Mouse (Mus musculus) heart, adult 2 months (tissue): ENCODE measurements around the gene 6030445D17Rik. TPM values are rescaled to one million over a fixed set of nuclear protein-coding genes. Genes with fewer than 3 reads are reported as not detected.

ENCODE experiments used
- DNase-seq, 2 experiments: peaks; one replicate each; pipeline ENCODE4 v3.0.0; 2021
- H3K27ac ChIP-seq: fragments of 200-600 bp; 2 replicates; pipeline ENCODE4 v1.8.1; 2022
- H3K27me3 ChIP-seq: fragments of 200-500 bp; 2 replicates; pipeline ENCODE4 v1.6.1; 2012; ENCODE audit warnings: mild to moderate bottlenecking, low read length, inconsistent platforms, mixed read lengths; ENCODE audit not compliant: control insufficient read depth, insufficient read depth
- H3K36me3 ChIP-seq: fragments of 200-500 bp; 2 replicates; pipeline ENCODE4 v1.6.1; 2012; ENCODE audit warnings: low read length, inconsistent platforms; ENCODE audit not compliant: control insufficient read depth, insufficient read depth
- H3K4me1 ChIP-seq: fragments of 200-500 bp; 2 replicates; pipeline ENCODE4 v1.6.1; 2011; ENCODE audit warnings: low read length; ENCODE audit not compliant: control insufficient read depth, insufficient read depth
- H3K4me3 ChIP-seq: fragments of 200-600 bp; 2 replicates; pipeline ENCODE4 v1.8.1; 2022
- H3K79me2 ChIP-seq: fragments of 200-500 bp; replicated peaks from 2 replicates; pipeline ENCODE4 v1.6.1; 2012; ENCODE audit warnings: mild to moderate bottlenecking, inconsistent platforms, low read length, moderate library complexity, mixed read lengths; ENCODE audit not compliant: control insufficient read depth, insufficient read depth
- H3K9ac ChIP-seq: fragments of 200-500 bp; 2 replicates; pipeline ENCODE4 v1.6.1; 2012; ENCODE audit warnings: low read depth, mild to moderate bottlenecking, control low read depth, inconsistent platforms, low read length, mixed read lengths
- CTCF ChIP-seq: fragments of 200-600 bp; IDR thresholded peaks from 2 replicates; pipeline ENCODE4 v1.8.1; 2022; ENCODE audit warnings: antibody characterized with exemption, mild to moderate bottlenecking, moderate library complexity
- EP300 ChIP-seq: fragments of 200-500 bp; IDR thresholded peaks from 2 replicates; pipeline ENCODE4 v1.6.1; 2011; ENCODE audit warnings: low read depth, low read length, control low read depth; ENCODE audit not compliant: insufficient read depth
- POLR2A ChIP-seq: fragments of 200-500 bp; IDR thresholded peaks from 2 replicates; pipeline ENCODE4 v1.6.1; 2011; ENCODE audit warnings: mild to moderate bottlenecking, low read depth, low read length, control low read depth; ENCODE audit not compliant: insufficient read depth
- WGBS: fragments of 180-500 bp; shearing (Covaris S2); methylation state at CpG from one replicate; pipeline ENCODE4 v1.1.7; 2018; 5-methylcytosine and 5-hydroxymethylcytosine counted together
- intact Hi-C: fragments of 180-260 bp; cut with DNase I; formaldehyde crosslinking; loops from one replicate; pipeline ENCODE4 v1.15.1; 2025
- polyA plus RNA-seq: library from polyadenylated mRNA; depleted of rRNA; stranded (reverse); fragments of >200 nt; gene quantifications from 2 replicates; pipeline ENCODE4 v1.2.3, GENCODE M21; 2012
- total RNA-seq, 2 experiments: library from RNA; stranded (reverse); gene quantifications; 2 replicates each; pipeline ENCODE4 v1.2.3; 2021

The 6030445D17Rik gene
- total and polyA plus RNA-seq, 3 experiments = 0.27 to 0.45 (median 0.31) TPM

- intact Hi-C loops = loop anchor here (5.0 to 10.0 kb wide), 2 partner anchors 178 to 321 kb away; partner anchors contain the start of genes Id3 and Zfp46
These were observed 759 bp downstream of the 6030445D17Rik start for GRCm38 (mm10) chr4:136462839-136463178.

DNA sequence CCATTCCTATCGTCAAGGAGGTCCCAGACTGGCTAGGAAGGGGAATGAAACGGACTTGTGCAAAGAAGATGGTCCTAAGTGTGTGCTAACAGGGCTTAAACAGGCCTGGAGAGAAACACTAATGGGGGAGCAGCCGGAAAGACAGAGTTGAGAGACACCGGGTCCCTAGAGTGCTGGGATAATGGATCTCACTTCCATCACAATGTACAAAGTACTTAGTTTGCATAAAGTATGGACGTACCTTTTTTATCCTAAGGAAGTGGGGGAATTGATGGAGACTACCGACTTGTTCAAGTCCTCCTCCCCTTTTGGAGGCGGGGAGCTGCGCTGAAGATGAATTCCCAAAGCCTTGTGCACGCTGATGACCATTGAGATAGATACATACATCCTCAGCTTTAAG, 1.4 kb downstream of the 6030445D17Rik start:
- peak overlapping the region; percentile 97 for H3K27ac ChIP-seq
- no peak for DNase-seq
- WGBS = 42% methylated on average over 9 of the region's 9 CpGs
- no peaks in the 10 kb centered on the region for H3K79me2 ChIP-seq
- H3K4me1 ChIP-seq = peaks cover 20% of the 10 kb centered on the region
- peak overlapping the region; percentile 81 for H3K4me3 ChIP-seq
- H3K36me3 ChIP-seq = peaks cover 3% of the 10 kb centered on the region; the same call in 1 of the 2 replicates
- H3K27me3 ChIP-seq = no peaks in the 10 kb centered on the region
- intact Hi-C loops = loop anchor here (5.0 to 10.0 kb wide), 2 partner anchors 179 to 321 kb away; partner anchors contain the start of genes Id3 and Zfp46
- TF ChIP-seq POLR2A (no peak), CTCF (no peak), EP300 (no peak)
- peak overlapping the region; percentile 97 for H3K9ac ChIP-seq

More at GRCm38 (mm10) chr4:136462839-136463178, 759 bp downstream of the 6030445D17Rik start:
- Histone ChIP-seq H3K27me3 (no peaks in the 10 kb centered on the region), H3K4me3 (peak overlapping the region; percentile 81), H3K79me2 (no peaks in the 10 kb centered on the region), H3K9ac (peak overlapping the region; percentile 97), H3K4me1 (peaks cover 21% of the 10 kb centered on the region), H3K27ac (peak overlapping the region; percentile 97), H3K36me3 (peaks cover 3% of the 10 kb centered on the region; the same call in 1 of the 2 replicates)
- no peak for TF ChIP-seq EP300
- TF ChIP-seq CTCF = no peak
- TF ChIP-seq POLR2A = no peak
- no peak for DNase-seq
- WGBS = 6% methylated on average over 8 of the region's 8 CpGs

GRCm38 (mm10) chr4:136466226-136466625, 4.2 kb downstream of the 6030445D17Rik start:
- peak overlapping the region; percentile 32; the same call in 1 of the 2 replicates for H3K9ac ChIP-seq
- H3K27ac ChIP-seq = peak overlapping the region; percentile 90

GRCm38 (mm10) chr4:136468553-136469327, 6.7 kb downstream of the 6030445D17Rik start:
- Histone ChIP-seq H3K27ac (peak overlapping the region; percentile 92), H3K9ac (no peak overlapping the region), H3K4me3 (no peak overlapping the region), H3K79me2 (peaks cover 1% of the 10 kb centered on the region; the same call in 1 of the 2 replicates), H3K4me1 (peaks cover 23% of the 10 kb centered on the region), H3K36me3 (peaks cover 12% of the 10 kb centered on the region; the same call in 1 of the 2 replicates), H3K27me3 (no peaks in the 10 kb centered on the region)
- TF ChIP-seq CTCF = no peak
- TF ChIP-seq EP300 = no peak
- TF ChIP-seq POLR2A = no peak
- DNase-seq = peak; percentile 31 to 41
- intact Hi-C loops = loop anchor here (10.0 kb wide), 1 partner anchor 184 kb away; the partner anchor contains the start of gene Zfp46
- 50% methylated on average over 14 of the region's 14 CpGs for WGBS

More at GRCm38 (mm10) chr4:136466226-136466625, 4.2 kb downstream of the 6030445D17Rik start:
- H3K36me3 ChIP-seq = peaks cover 6% of the 10 kb centered on the region; the same call in 1 of the 2 replicates
- 16% methylated on average over 4 of the region's 4 CpGs for WGBS
- no peaks in the 10 kb centered on the region for H3K79me2 ChIP-seq
- no peak overlapping the region for H3K4me3 ChIP-seq
- peaks cover 25% of the 10 kb centered on the region for H3K4me1 ChIP-seq
- no peaks in the 10 kb centered on the region for H3K27me3 ChIP-seq
- intact Hi-C loops = loop anchor here (10.0 kb wide), 1 partner anchor 181 kb away; the partner anchor contains the start of gene Zfp46
- TF ChIP-seq CTCF (no peak), EP300 (peak; percentile 64; the same call in 1 of the 2 replicates)
- DNase-seq = peak; percentile 58 to 67

- Histone ChIP-seq H3K4me1 (peaks cover 20% of the 10 kb centered on the region), H3K9ac (peak within 1 kb of the TSS; percentile 94), H3K27me3 (no peaks in the 10 kb centered on the region), H3K79me2 (peaks cover 1% of the 10 kb centered on the region; the same call in 1 of the 2 replicates), H3K4me3 (peak within 1 kb of the TSS; percentile 94), H3K27ac (peak within 1 kb of the TSS; percentile 92), H3K36me3 (peaks cover 16% of the 10 kb centered on the region; the same call in 1 of the 2 replicates)
- TF ChIP-seq POLR2A (peak; percentile 87), EP300 (no peak), CTCF (peak; percentile 36)
- intact Hi-C loops = loop anchor here (10.0 kb wide), 1 partner anchor 185 kb away; the partner anchor contains the start of gene Zfp46
- 1% methylated on average over 36 of the region's 36 CpGs for WGBS
- peak; percentile 96 to 99 for DNase-seq
These were observed 7.4 kb downstream of the 6030445D17Rik start, which contains the start of gene Luzp1 for GRCm38 (mm10) chr4:136469371-136469903. Luzp1 (plus strand) TSS chr4:136469761.
